Comparison of ENCODE assay signal across 17 mouse cellular contexts in the genomic region with DNA sequence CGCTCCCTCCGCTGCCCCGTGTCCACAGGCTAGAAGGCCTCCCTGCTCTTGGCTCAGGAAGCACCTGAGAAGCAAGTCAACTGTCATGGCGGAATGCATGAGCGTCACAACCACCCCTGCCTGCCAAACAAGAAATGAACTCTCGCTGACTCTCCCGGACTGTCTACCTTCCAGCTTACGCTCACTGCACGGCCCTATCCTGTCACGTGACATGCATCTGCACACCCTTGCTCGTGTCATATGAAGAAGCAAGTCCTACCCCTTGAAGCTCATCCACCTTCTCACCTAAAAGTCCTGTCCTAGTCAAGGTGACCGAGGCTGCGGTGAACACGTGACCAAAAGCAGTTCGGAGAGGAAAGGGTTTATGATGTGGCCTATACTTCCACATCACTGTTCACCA. TPM values are rescaled to one million over a fixed set of nuclear protein-coding genes. Genes with fewer than 3 reads are reported as not detected.
DNase-seq lines count a peak whose midpoint lies in the region; ATAC-seq lines count a peak whose summit lies in the region.
"Had no signal": no experiment of that assay in that cellular context is flagged by ENCODE, and none has a peak within 500 bp of the region (broad histone marks: within the 10 kb centered on the region; RNA-seq: fewer than 3 reads in every experiment).

No protein-coding gene starts in this region.

- H3K27me3 ChIP-seq in liver, embryonic 13.5 days, result no peaks in the 10 kb centered on the region
- no peaks in the 10 kb centered on the region for H3K27me3 ChIP-seq in embryonic facial prominence, embryonic 10.5 days (replicated peaks; ENCODE audit: low read depth, poor library complexity, severe bottlenecking)
- H3K27me3 ChIP-seq in splenic B cell, adult 2 months (ENCODE audit: control insufficient read depth, insufficient read depth, low read length, poor library complexity, severe bottlenecking), result no peaks in the 10 kb centered on the region
- H3K27me3 ChIP-seq: embryonic facial prominence, embryonic 15.5 days; neural tube, embryonic 15.5 days; stomach, embryonic 15.5 days had no signal

- H3K27ac ChIP-seq in liver, embryonic 13.5 days, result peak overlapping the region; percentile 60; the same call in 1 of the 2 replicates
- H3K27ac ChIP-seq in embryonic facial prominence, embryonic 10.5 days (replicated peaks), result 0 out of 2 replicates have a peak overlapping the region, but pooled peaks have one; percentile 19
- H3K27ac ChIP-seq: embryonic facial prominence, embryonic 15.5 days; hindbrain, embryonic 14.5 days; midbrain, embryonic 10.5 days; neural tube, embryonic 15.5 days; stomach, embryonic 15.5 days had no signal

- H3K9me3 ChIP-seq in liver, embryonic 13.5 days (replicated peaks), result no peaks in the 10 kb centered on the region
- H3K9me3 ChIP-seq in embryonic facial prominence, embryonic 10.5 days, result no peaks in the 10 kb centered on the region
- H3K9me3 ChIP-seq: embryonic facial prominence, embryonic 15.5 days; midbrain, embryonic 10.5 days; neural tube, embryonic 15.5 days; stomach, embryonic 15.5 days had no signal

- no peak for ATAC-seq in liver, embryonic 13.5 days (ENCODE audit: low read depth)
- ATAC-seq in frontal cortex, adult (ENCODE audit: low TSS enrichment), result no peak

- no peak overlapping the region for H3K9ac ChIP-seq in liver, embryonic 13.5 days
- H3K9ac ChIP-seq: embryonic facial prominence, embryonic 15.5 days; hindbrain, embryonic 14.5 days; neural tube, embryonic 15.5 days; stomach, embryonic 15.5 days had no signal

- H3K4me1 ChIP-seq in liver, embryonic 13.5 days (replicated peaks), result peaks cover 90% of the 10 kb centered on the region
- H3K4me1 ChIP-seq in embryonic facial prominence, embryonic 10.5 days, result peaks cover 55% of the 10 kb centered on the region

- peaks cover 48% of the 10 kb centered on the region for H3K36me3 ChIP-seq in liver, embryonic 13.5 days
- peaks cover 13% of the 10 kb centered on the region for H3K36me3 ChIP-seq in embryonic facial prominence, embryonic 10.5 days (replicated peaks)
- no peaks in the 10 kb centered on the region for H3K36me3 ChIP-seq in splenic B cell, adult 2 months (ENCODE audit: control insufficient read depth, insufficient read depth, low read length, poor library complexity, severe bottlenecking)
- H3K36me3 ChIP-seq: midbrain, embryonic 10.5 days; neural tube, embryonic 15.5 days; stomach, embryonic 15.5 days had no signal

- no peak for DNase-seq in liver, embryonic 13.5 days
- DNase-seq in liver, result no peak
- peak; percentile 24 to 40 for DNase-seq in CD8-positive naive resting alpha-beta T cell, adult 2 months (ENCODE audit: low read depth in 2 of 2, low spot score in 2 of 2)
- no peak for DNase-seq in embryonic facial prominence, embryonic 10.5 days (ENCODE audit: low spot score)
- DNase-seq in splenic B cell, adult 2 months (ENCODE audit: low read depth, low spot score), result peak; percentile 45
- no peak for DNase-seq in frontal cortex, adult 2 months (ENCODE audit: extremely low spot score in 1 of 2, low spot score in 1 of 2)
- DNase-seq: cerebellum, adult 8-10 months; heart, adult 18-20 months; heart, postnatal 10 days; lung, postnatal 14 days; retina, postnatal 1 day had no signal

- H3K4me2 ChIP-seq in liver, embryonic 13.5 days, result no peak overlapping the region
- H3K4me2 ChIP-seq: embryonic facial prominence, embryonic 15.5 days; hindbrain, embryonic 14.5 days; neural tube, embryonic 15.5 days; stomach, embryonic 15.5 days had no signal

- WGBS in liver, embryonic 13.5 days (ENCODE audit: insufficient replicate concordance), result 87% methylated on average over 15 of the region's 15 CpGs
- WGBS in embryonic facial prominence, embryonic 10.5 days, result 93% methylated on average over 15 of the region's 15 CpGs

- H3K4me3 ChIP-seq in liver, embryonic 13.5 days (replicated peaks), result no peak overlapping the region
- H3K4me3 ChIP-seq in embryonic facial prominence, embryonic 10.5 days, result no peak overlapping the region
- H3K4me3 ChIP-seq: embryonic facial prominence, embryonic 15.5 days; midbrain, embryonic 10.5 days; neural tube, embryonic 15.5 days; stomach, embryonic 15.5 days had no signal

RNA-seq across cellular contexts. Expression of gene Foxo3, which starts 50.4 kb away (rescaled TPM):
- 14.5 and 15.2 TPM in 2 replicates for polyA plus RNA-seq in liver, embryonic 13.5 days (2015; fragmentation: Nextera tagmentation; extraction: Ambion mirVana)
- polyA plus RNA-seq in embryonic facial prominence, embryonic 10.5 days (2016; fragmentation: Nextera tagmentation; extraction: Ambion mirVana), result 2.8 and 3.3 TPM in 2 replicates
- polyA plus RNA-seq in frontal cortex, adult 2 months (2012; rRNA removed), result 24.9 and 28.3 TPM in 2 replicates

Comparison
In these comparisons a context has a peak if more than half of its experiments do, and no peak if none do; other contexts are left out.
1. DNase-seq: peak in CD8-positive naive resting alpha-beta T cell, adult 2 months (2 of 2) and splenic B cell, adult 2 months (single experiment); none in liver, embryonic 13.5 days (single experiment), liver (single experiment), embryonic facial prominence, embryonic 10.5 days (single experiment) and frontal cortex, adult 2 months (0 of 2).